Mouse (Mus musculus) right cerebral cortex, postnatal 36 days (tissue): ENCODE results near the gene Dpp8.
A peak's percentile ranks its signal among the peaks of the same experiment; 100 is the strongest.
"Not testable (repeated sequence)": the region's sequence is repeated elsewhere in the genome, so short reads cannot be mapped to it uniquely, and the experiment has no call there.

Experiments used
- DNase-seq, 2 experiments: peaks; one replicate each; pipeline ENCODE4 v3.0.0; 2022; ENCODE audit warnings: low spot score in 2 of 2, mixed read lengths in 1 of 2

The Dpp8 gene

GRCm38 (mm10) chr9:65021887-65022579 lies 10.2 kb upstream of the Dpp8 start:
- no peak for DNase-seq

- DNase-seq: no peak
Observed at GRCm38 (mm10) chr9:65022580-65023135, 9.6 kb upstream of the Dpp8 start.

GRCm38 (mm10) chr9:65023447-65023846 lies 8.8 kb upstream of the Dpp8 start:
- DNase-seq: no peak

GRCm38 (mm10) chr9:65027241-65027640 lies 5.0 kb upstream of the Dpp8 start:
- DNase-seq: no peak

GRCm38 (mm10) chr9:65028313-65028712 lies 3.9 kb upstream of the Dpp8 start:
- DNase-seq: no peak

- DNase-seq: not testable (repeated sequence)
Observed at GRCm38 (mm10) chr9:65031355-65031754, 859 bp upstream of the Dpp8 start.

GRCm38 (mm10) chr9:65031894-65032268 lies 333 bp upstream of the Dpp8 start:
- DNase-seq: no peak

GRCm38 (mm10) chr9:65036456-65036855 lies 4.2 kb downstream of the Dpp8 start:
- peak in 1 of 2 experiments; percentile 37 for DNase-seq

GRCm38 (mm10) chr9:65036861-65037260 lies 4.6 kb downstream of the Dpp8 start:
- DNase-seq: no peak

- DNase-seq: no peak
Observed at GRCm38 (mm10) chr9:65041430-65041829, 9.2 kb downstream of the Dpp8 start.

- no peak for DNase-seq
Observed at GRCm38 (mm10) chr9:65046993-65047392, 14.8 kb downstream of the Dpp8 start.

GRCm38 (mm10) chr9:65049422-65049821 lies 17.2 kb downstream of the Dpp8 start:
- DNase-seq: no peak

GRCm38 (mm10) chr9:65050981-65051380 lies 18.8 kb downstream of the Dpp8 start:
- no peak for DNase-seq

GRCm38 (mm10) chr9:65064251-65064650 lies 32.0 kb downstream of the Dpp8 start:
- no peak for DNase-seq

- DNase-seq: no peak
Observed at GRCm38 (mm10) chr9:65070587-65070986, 38.4 kb downstream of the Dpp8 start.

GRCm38 (mm10) chr9:65073555-65073954 lies 41.3 kb downstream of the Dpp8 start:
- DNase-seq: no peak

- no peak for DNase-seq
Observed at GRCm38 (mm10) chr9:65074251-65074650, 42.0 kb downstream of the Dpp8 start.

GRCm38 (mm10) chr9:65074855-65075493 lies 42.8 kb downstream of the Dpp8 start:
- no peak for DNase-seq

- no peak for DNase-seq
Observed at GRCm38 (mm10) chr9:65077536-65077935, 45.3 kb downstream of the Dpp8 start.

- not testable (repeated sequence) for DNase-seq
Observed at GRCm38 (mm10) chr9:65080141-65080540, 47.9 kb downstream of the Dpp8 start.

- DNase-seq: no peak
Observed at GRCm38 (mm10) chr9:65083075-65083765, 51.0 kb downstream of the Dpp8 start.

GRCm38 (mm10) chr9:65084198-65084807 lies 52.1 kb downstream of the Dpp8 start:
- no peak for DNase-seq
